In genomic region chr12:106226776-106227562, GRCm38 (mm10) we compare ENCODE assay signal across 8 mouse cellular contexts.
A peak's percentile ranks its signal among the peaks of the same experiment; 100 is the strongest.
DNase-seq lines count a peak whose midpoint lies in the region; ATAC-seq and TF ChIP-seq lines count a peak whose summit lies in the region.

No protein-coding gene starts in this region.

- no peaks in the 10 kb centered on the region for H3K36me3 ChIP-seq in forebrain, embryonic 13.5 days (ENCODE audit: poor library complexity, severe bottlenecking)
- no peaks in the 10 kb centered on the region for H3K36me3 ChIP-seq in midbrain, embryonic 11.5 days (ENCODE audit: control insufficient read depth, insufficient read depth, low read length)
- H3K36me3 ChIP-seq in thymus, adult 2 months (ENCODE audit: control insufficient read depth, insufficient read depth, low read length): no peaks in the 10 kb centered on the region

- DNase-seq in gastrocnemius, adult 2 months: no peak
- no peak for DNase-seq in gastrocnemius, adult 18-20 months (ENCODE audit: low spot score)
- peak; percentile 49 for DNase-seq in ES-CJ7 (ENCODE audit: low read depth, low spot score)
- DNase-seq in midbrain, embryonic 11.5 days (ENCODE audit: low spot score, missing footprints): peak; percentile 94
- DNase-seq in thymus, adult 2 months: no peak
- DNase-seq in thymus, postnatal 14 days: no peak
- DNase-seq in adrenal gland, postnatal 4 days (ENCODE audit: low spot score in 2 of 2): no peak

- peak overlapping the region; percentile 53 for H3K4me2 ChIP-seq in forebrain, embryonic 13.5 days
- peak overlapping the region; percentile 32 for H3K4me2 ChIP-seq in midbrain, embryonic 11.5 days

- H3K27me3 ChIP-seq in forebrain, embryonic 13.5 days: 0 out of 2 replicates have a peak, but pooled peaks cover 8% of the 10 kb centered on the region
- H3K27me3 ChIP-seq in midbrain, embryonic 11.5 days (ENCODE audit: control insufficient read depth, insufficient read depth, low read length): no peaks in the 10 kb centered on the region; the same call in 1 of the 2 replicates
- H3K27me3 ChIP-seq in thymus, adult 2 months (ENCODE audit: control insufficient read depth, insufficient read depth, low read length): no peaks in the 10 kb centered on the region

- peak overlapping the region; percentile 45 for H3K9ac ChIP-seq in forebrain, embryonic 13.5 days
- peak overlapping the region; percentile 34; the same call in 1 of the 2 replicates for H3K9ac ChIP-seq in midbrain, embryonic 11.5 days (ENCODE audit: low read length)

- intact Hi-C loops in gastrocnemius, adult 2 months (cut with DNase I): no loop called here

- H3K4me1 ChIP-seq in forebrain, embryonic 13.5 days: peaks cover 52% of the 10 kb centered on the region
- H3K4me1 ChIP-seq in midbrain, embryonic 11.5 days (ENCODE audit: control insufficient read depth, insufficient read depth, low read length): peaks cover 8% of the 10 kb centered on the region
- no peaks in the 10 kb centered on the region for H3K4me1 ChIP-seq in thymus, adult 2 months (replicated peaks; ENCODE audit: control insufficient read depth, insufficient read depth, low read length)

- no peak for TF ChIP-seq POLR2A in thymus, adult 2 months (IDR thresholded peaks at IDR 0.05; ENCODE audit: control insufficient read depth, extremely low read depth, insufficient read depth, low read length, poor library complexity)

- no peak for TF ChIP-seq CTCF in gastrocnemius, adult 2 months (IDR thresholded peaks at IDR 0.05)
- no peak for TF ChIP-seq CTCF in thymus, adult 2 months (IDR thresholded peaks at IDR 0.05; ENCODE audit: borderline replicate concordance, control insufficient read depth, extremely low read depth, insufficient read depth, low read length, poor library complexity)

- peak overlapping the region; percentile 37 for H3K4me3 ChIP-seq in gastrocnemius, adult 2 months
- peak overlapping the region; percentile 5; the same call in 1 of the 2 replicates for H3K4me3 ChIP-seq in forebrain, embryonic 13.5 days
- no peak overlapping the region for H3K4me3 ChIP-seq in midbrain, embryonic 11.5 days (ENCODE audit: low read depth, low read length)
- no peak overlapping the region for H3K4me3 ChIP-seq in thymus, adult 2 months (ENCODE audit: control insufficient read depth, insufficient read depth, low read length)

- no peak overlapping the region for H3K27ac ChIP-seq in gastrocnemius, adult 2 months
- peak overlapping the region; percentile 45 for H3K27ac ChIP-seq in forebrain, embryonic 13.5 days
- H3K27ac ChIP-seq in midbrain, embryonic 11.5 days (ENCODE audit: low read depth, low read length): no peak overlapping the region
- no peak overlapping the region for H3K27ac ChIP-seq in thymus, adult 2 months (ENCODE audit: control insufficient read depth, insufficient read depth, low read length)

- WGBS in forebrain, embryonic 13.5 days: 6% methylated on average over 25 of the region's 25 CpGs
- WGBS in midbrain, embryonic 11.5 days: 13% methylated on average over 25 of the region's 25 CpGs
- WGBS in thymus, adult 2 months: 38% methylated on average over 25 of the region's 25 CpGs

- ATAC-seq in forebrain, embryonic 13.5 days: peak; percentile 11; the same call in 1 of the 2 replicates
- ATAC-seq in midbrain, embryonic 11.5 days (ENCODE audit: low FRiP score): peak; percentile 54

- no peaks in the 10 kb centered on the region for H3K9me3 ChIP-seq in forebrain, embryonic 13.5 days (replicated peaks)
- no peaks in the 10 kb centered on the region for H3K9me3 ChIP-seq in midbrain, embryonic 11.5 days (ENCODE audit: control insufficient read depth, low read length)

Comparison
In these comparisons a context has a peak if more than half of its experiments do, and no peak if none do; other contexts are left out.
1. DNase-seq: peak in ES-CJ7 (single experiment) and midbrain, embryonic 11.5 days (single experiment); none in gastrocnemius, adult 2 months (single experiment), gastrocnemius, adult 18-20 months (single experiment), thymus, adult 2 months (single experiment), thymus, postnatal 14 days (single experiment) and adrenal gland, postnatal 4 days (0 of 2).
2. H3K4me3 ChIP-seq: peak in gastrocnemius, adult 2 months (single experiment) and forebrain, embryonic 13.5 days (single experiment); none in midbrain, embryonic 11.5 days (single experiment) and thymus, adult 2 months (single experiment).